23 mouse cellular contexts compared by ENCODE assay signal in the genomic region with DNA sequence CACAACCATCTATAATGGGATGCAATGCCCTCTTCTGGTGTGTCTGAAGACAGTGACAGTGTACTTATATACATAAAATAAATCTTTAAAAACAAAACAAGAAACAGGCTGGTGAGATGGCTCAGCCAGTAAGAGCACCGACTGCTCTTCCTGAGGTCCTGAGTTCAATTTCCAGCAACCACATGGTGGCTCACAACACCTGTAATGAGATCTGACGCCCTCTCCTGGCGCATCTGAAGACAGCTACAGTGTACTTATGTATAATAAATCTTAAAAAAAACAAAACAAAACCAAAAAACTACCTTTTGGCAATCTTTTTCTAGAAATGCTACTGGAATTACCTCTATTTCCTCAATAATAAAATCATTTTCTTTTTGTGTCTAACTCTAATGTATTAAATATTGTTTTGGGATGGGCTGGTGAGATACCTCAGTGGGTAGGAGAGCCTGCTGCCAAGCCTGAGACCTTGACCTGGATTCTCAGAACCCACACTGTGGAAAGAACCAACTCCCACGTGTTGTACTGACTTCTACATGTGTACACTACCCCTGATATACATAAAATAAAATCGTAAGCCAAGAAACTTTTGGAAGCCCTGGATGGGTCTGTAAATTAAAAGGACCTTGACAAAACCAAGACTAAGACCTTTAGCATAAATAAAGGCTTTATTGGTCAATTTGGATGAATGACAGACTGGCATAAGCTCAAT. TPM values are rescaled to one million over a fixed set of nuclear protein-coding genes. Genes with fewer than 3 reads are reported as not detected.
A peak's percentile ranks its signal among the peaks of the same experiment; 100 is the strongest.
DNase-seq lines count a peak whose midpoint lies in the region; ATAC-seq and TF ChIP-seq lines count a peak whose summit lies in the region.
"Had no signal": no experiment of that assay in that cellular context is flagged by ENCODE, and none has a peak within 500 bp of the region (broad histone marks: within the 10 kb centered on the region; RNA-seq: fewer than 3 reads in every experiment).

No protein-coding gene starts in this region.

- H3K4me2 ChIP-seq in forebrain, embryonic 16.5 days (ENCODE audit: low read length): no peak overlapping the region
- H3K4me2 ChIP-seq: embryonic facial prominence, embryonic 12.5 days; hindbrain, embryonic 14.5 days; limb, embryonic 13.5 days; neural tube, embryonic 15.5 days had no signal

- DNase-seq in adrenal gland, adult (ENCODE audit: inconsistent age in 2 of 2, low spot score in 1 of 2): peak; percentile 31 to 63
- DNase-seq in adrenal gland, postnatal 4 days (ENCODE audit: low spot score in 2 of 2): no peak
- DNase-seq in layer of hippocampus, adult 2 months (ENCODE audit: low spot score in 2 of 2): no peak
- no peak for DNase-seq in layer of hippocampus, adult 8-10 months (ENCODE audit: low spot score in 2 of 2)
- DNase-seq in adrenal gland, postnatal 25 days: peak; percentile 15
- no peak for DNase-seq in cerebellum, postnatal 36 days
- DNase-seq: cerebellum, adult 11-12 months; forebrain, postnatal 0 days; heart, postnatal 14 days; kidney, postnatal 14 days; lung, postnatal 36 days; thymus, postnatal 4 days had no signal

- H3K9me3 ChIP-seq in ES-Bruce4 (replicated peaks; ENCODE audit: control insufficient read depth, insufficient read depth, low read length, poor library complexity, severe bottlenecking): no peaks in the 10 kb centered on the region
- H3K9me3 ChIP-seq in forebrain, embryonic 16.5 days (ENCODE audit: control insufficient read depth, low read length): no peaks in the 10 kb centered on the region
- H3K9me3 ChIP-seq: embryonic facial prominence, embryonic 12.5 days; G1E; heart, embryonic 10.5 days; limb, embryonic 13.5 days; midbrain, embryonic 10.5 days; neural tube, embryonic 15.5 days had no signal

- ATAC-seq in forebrain, embryonic 16.5 days: no peak
- ATAC-seq: forebrain, postnatal 0 days; intestine, embryonic 16.5 days had no signal

- H3K4me1 ChIP-seq in ES-Bruce4 (ENCODE audit: control insufficient read depth, insufficient read depth, low read length): no peaks in the 10 kb centered on the region
- H3K4me1 ChIP-seq in forebrain, embryonic 16.5 days (replicated peaks; ENCODE audit: control insufficient read depth, insufficient read depth, low read length): peaks cover 17% of the 10 kb centered on the region

- TF ChIP-seq CTCF in layer of hippocampus, adult 2 months (conservative IDR thresholded peaks at IDR 0.05): peak; percentile 31
- peak; percentile 18 for TF ChIP-seq CTCF in ES-Bruce4 (IDR thresholded peaks at IDR 0.05; ENCODE audit: low read depth, low read length)

- 94% methylated on average over 5 of the region's 5 CpGs for WGBS in forebrain, embryonic 16.5 days

- H3K36me3 ChIP-seq in ES-Bruce4 (ENCODE audit: control insufficient read depth, insufficient read depth, low read length, poor library complexity, severe bottlenecking): peaks cover 23% of the 10 kb centered on the region
- H3K36me3 ChIP-seq in forebrain, embryonic 16.5 days (ENCODE audit: control insufficient read depth, insufficient read depth): peaks cover 7% of the 10 kb centered on the region

- TF ChIP-seq POLR2A in ES-Bruce4 (IDR thresholded peaks at IDR 0.05; ENCODE audit: insufficient read depth, low read length): no peak

- H3K4me3 ChIP-seq in layer of hippocampus, adult 2 months: no peak overlapping the region
- H3K4me3 ChIP-seq in ES-Bruce4 (ENCODE audit: low read depth, low read length): no peak overlapping the region
- H3K4me3 ChIP-seq in forebrain, embryonic 16.5 days (replicated peaks; ENCODE audit: low read length): no peak overlapping the region
- H3K4me3 ChIP-seq: embryonic facial prominence, embryonic 12.5 days; heart, embryonic 10.5 days; limb, embryonic 13.5 days; midbrain, embryonic 10.5 days; myocyte; neural tube, embryonic 15.5 days had no signal

- H3K27ac ChIP-seq in layer of hippocampus, adult 2 months: no peak overlapping the region
- no peak overlapping the region for H3K27ac ChIP-seq in ES-Bruce4 (ENCODE audit: insufficient read depth, low read length)
- no peak overlapping the region for H3K27ac ChIP-seq in forebrain, embryonic 16.5 days (ENCODE audit: low read length)
- H3K27ac ChIP-seq: embryonic facial prominence, embryonic 12.5 days; heart, embryonic 10.5 days; hindbrain, embryonic 14.5 days; limb, embryonic 13.5 days; midbrain, embryonic 10.5 days; neural tube, embryonic 15.5 days had no signal

- H3K27me3 ChIP-seq in ES-Bruce4 (ENCODE audit: control insufficient read depth, insufficient read depth, low read length, poor library complexity, severe bottlenecking): no peaks in the 10 kb centered on the region
- no peaks in the 10 kb centered on the region for H3K27me3 ChIP-seq in forebrain, embryonic 16.5 days (replicated peaks; ENCODE audit: control insufficient read depth, insufficient read depth, low read length)
- H3K27me3 ChIP-seq: embryonic facial prominence, embryonic 12.5 days; limb, embryonic 13.5 days; neural tube, embryonic 15.5 days had no signal

- no peak overlapping the region for H3K9ac ChIP-seq in ES-Bruce4 (ENCODE audit: low read depth, poor library complexity, severe bottlenecking)
- no peak overlapping the region for H3K9ac ChIP-seq in forebrain, embryonic 16.5 days (replicated peaks; ENCODE audit: low read depth, low read length)
- H3K9ac ChIP-seq: embryonic facial prominence, embryonic 12.5 days; forebrain, postnatal 0 days; hindbrain, embryonic 14.5 days; limb, embryonic 13.5 days; neural tube, embryonic 15.5 days had no signal

- no peak for TF ChIP-seq EP300 in ES-Bruce4 (IDR thresholded peaks at IDR 0.05; ENCODE audit: insufficient read depth, low read depth, low read length)

RNA-seq across cellular contexts. Expression of gene Hax1, which starts 3.6 kb away (rescaled TPM):
- total RNA-seq in adrenal gland, postnatal 4 days (2021): 100 to 1,000 TPM in 1 of 2 experiments, 10 to 100 TPM in 1; 91.3 to 102 TPM
- 10 to 100 TPM; 89.8 to 91.8 TPM for total RNA-seq in layer of hippocampus, adult 2 months (2021)
- total RNA-seq in layer of hippocampus, adult 8-10 months (2022): 100 to 1,000 TPM in 2 of 4 experiments, 10 to 100 TPM in 2; 76.9 to 121 (median 99.5) TPM
- 169 and 170 TPM in 2 replicates for polyA plus RNA-seq in ES-Bruce4 (2011; ENCODE audit: insufficient read depth, insufficient read length, low read depth, missing spikeins)
- 136 and 149 TPM in 2 replicates for total RNA-seq in adrenal gland, postnatal 25 days (2021)
- 134 and 145 TPM in 2 replicates for polyA plus RNA-seq in forebrain, embryonic 16.5 days (2015; fragmentation: Nextera tagmentation; extraction: Ambion mirVana)

RNA-seq across cellular contexts. Expression of gene Atp8b2, which starts 31.7 kb away (rescaled TPM):
- 10 to 100 TPM; 79.0 to 80.9 TPM for total RNA-seq in adrenal gland, postnatal 4 days (2021)
- total RNA-seq in layer of hippocampus, adult 2 months (2021): 10 to 100 TPM; 79.1 to 94.6 TPM
- total RNA-seq in layer of hippocampus, adult 8-10 months (2022): 100 to 1,000 TPM in 1 of 4 experiments, 10 to 100 TPM in 3; 86.7 to 114 (median 92.3) TPM
- polyA plus RNA-seq in ES-Bruce4 (2011; ENCODE audit: insufficient read depth, insufficient read length, low read depth, missing spikeins): 26.8 and 32.1 TPM in 2 replicates
- 34.6 and 43.0 TPM in 2 replicates for total RNA-seq in adrenal gland, postnatal 25 days (2021)
- 11.0 and 14.1 TPM in 2 replicates for polyA plus RNA-seq in forebrain, embryonic 16.5 days (2015; fragmentation: Nextera tagmentation; extraction: Ambion mirVana)

RNA-seq across cellular contexts. Expression of gene 4933434E20Rik, which starts 56.5 kb away (rescaled TPM):
- total RNA-seq in adrenal gland, postnatal 4 days (2021): 10 to 100 TPM; 81.3 to 83.7 TPM
- 100 to 1,000 TPM in 1 of 2 experiments, 10 to 100 TPM in 1; 89.6 to 101 TPM for total RNA-seq in layer of hippocampus, adult 2 months (2021)
- 100 to 1,000 TPM in 1 of 4 experiments, 10 to 100 TPM in 3; 94.7 to 111 (median 99.1) TPM for total RNA-seq in layer of hippocampus, adult 8-10 months (2022)
- polyA plus RNA-seq in ES-Bruce4 (2011; ENCODE audit: insufficient read depth, insufficient read length, low read depth, missing spikeins): 67.1 and 67.6 TPM in 2 replicates
- 77.0 and 90.3 TPM in 2 replicates for total RNA-seq in adrenal gland, postnatal 25 days (2021)
- polyA plus RNA-seq in forebrain, embryonic 16.5 days (2015; fragmentation: Nextera tagmentation; extraction: Ambion mirVana): 220 and 232 TPM in 2 replicates

RNA-seq across cellular contexts. Expression of gene Ubap2l, which starts 57.5 kb away (rescaled TPM):
- total RNA-seq in adrenal gland, postnatal 4 days (2021): 100 to 1,000 TPM; 217 to 233 TPM
- 100 to 1,000 TPM; 173 to 179 TPM for total RNA-seq in layer of hippocampus, adult 2 months (2021)
- total RNA-seq in layer of hippocampus, adult 8-10 months (2022): 100 to 1,000 TPM; 165 to 186 (median 173) TPM
- polyA plus RNA-seq in ES-Bruce4 (2011; ENCODE audit: insufficient read depth, insufficient read length, low read depth, missing spikeins): 414 and 432 TPM in 2 replicates
- 158 and 190 TPM in 2 replicates for total RNA-seq in adrenal gland, postnatal 25 days (2021)
- 146 and 158 TPM in 2 replicates for polyA plus RNA-seq in forebrain, embryonic 16.5 days (2015; fragmentation: Nextera tagmentation; extraction: Ambion mirVana)

Comparison
In these comparisons a context has a peak if more than half of its experiments do, and no peak if none do; other contexts are left out.
1. DNase-seq: peak in adrenal gland, adult (2 of 2) and adrenal gland, postnatal 25 days (single experiment); none in adrenal gland, postnatal 4 days (0 of 2), layer of hippocampus, adult 2 months (0 of 2), layer of hippocampus, adult 8-10 months (0 of 2) and cerebellum, postnatal 36 days (0 of 2).